Mouse (Mus musculus) splenic B cell, adult 2 months (primary cell): ENCODE measurements around the gene Sept1.
"Not testable (repeated sequence)": the region's sequence is repeated elsewhere in the genome, so short reads cannot be mapped to it uniquely, and the experiment has no call there.

ENCODE experiments used
- DNase-seq: peaks from one replicate; pipeline ENCODE4 v3.0.0-alpha.2; 2011; ENCODE audit warnings: low read depth, low spot score
- H3K27me3 ChIP-seq: 2 replicates; pipeline ENCODE4 v1.6.1; 2012; ENCODE audit warnings: mild to moderate bottlenecking, low read length, moderate library complexity, mixed read lengths; ENCODE audit not compliant: control insufficient read depth, poor library complexity, insufficient read depth, severe bottlenecking
- H3K36me3 ChIP-seq: 2 replicates; pipeline ENCODE4 v1.6.1; 2012; ENCODE audit warnings: mild to moderate bottlenecking, low read length, moderate library complexity, mixed read lengths; ENCODE audit not compliant: control insufficient read depth, poor library complexity, insufficient read depth, severe bottlenecking

The Sept1 gene

DNA sequence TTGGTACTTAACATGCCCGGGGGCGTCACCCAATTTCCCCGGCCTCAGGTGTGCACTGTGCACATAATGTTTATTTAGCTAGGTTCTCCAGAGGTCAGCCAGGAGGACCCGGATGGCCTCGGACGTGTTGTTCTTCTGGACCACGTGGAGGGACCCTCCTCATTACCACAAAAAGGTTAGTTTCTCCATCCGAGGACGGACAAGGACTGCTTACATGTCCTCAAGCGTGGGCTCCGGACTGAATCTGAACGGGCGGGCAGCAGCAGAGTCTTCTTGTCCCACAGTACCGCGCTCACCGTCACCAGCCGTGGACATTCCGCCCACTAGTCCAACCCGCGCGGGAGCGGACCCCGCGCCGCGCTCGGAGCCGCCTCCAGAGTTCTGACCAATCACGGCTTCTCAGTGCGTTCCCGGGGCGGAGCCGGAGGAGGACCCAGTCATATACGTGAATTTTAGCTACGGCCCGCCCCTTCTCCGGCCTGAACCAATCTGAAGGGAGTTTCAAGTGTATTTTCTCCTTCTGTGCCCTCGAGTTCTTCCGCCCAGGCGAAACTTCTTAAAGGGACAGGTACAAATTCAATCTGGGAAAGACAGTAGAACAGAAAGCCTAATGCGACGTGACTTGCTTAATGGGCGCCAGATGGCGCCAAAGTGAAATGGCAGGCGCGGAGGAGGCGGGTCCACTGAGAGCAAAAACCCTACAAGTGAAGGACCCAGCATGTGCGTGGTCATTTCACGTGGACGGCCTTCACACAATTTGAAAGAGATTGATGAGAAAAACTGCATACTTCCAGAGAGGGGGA lies 27.6 kb upstream of the Sept1 start, which contains the start of gene Dctpp1:
Gene Dctpp1 (minus strand): TSS at position 401 of the 803 bp plus-strand sequence.
- peak; percentile 98 for DNase-seq
- Histone ChIP-seq H3K36me3 (no peaks in the 10 kb centered on the region), H3K27me3 (no peaks in the 10 kb centered on the region)

DNA sequence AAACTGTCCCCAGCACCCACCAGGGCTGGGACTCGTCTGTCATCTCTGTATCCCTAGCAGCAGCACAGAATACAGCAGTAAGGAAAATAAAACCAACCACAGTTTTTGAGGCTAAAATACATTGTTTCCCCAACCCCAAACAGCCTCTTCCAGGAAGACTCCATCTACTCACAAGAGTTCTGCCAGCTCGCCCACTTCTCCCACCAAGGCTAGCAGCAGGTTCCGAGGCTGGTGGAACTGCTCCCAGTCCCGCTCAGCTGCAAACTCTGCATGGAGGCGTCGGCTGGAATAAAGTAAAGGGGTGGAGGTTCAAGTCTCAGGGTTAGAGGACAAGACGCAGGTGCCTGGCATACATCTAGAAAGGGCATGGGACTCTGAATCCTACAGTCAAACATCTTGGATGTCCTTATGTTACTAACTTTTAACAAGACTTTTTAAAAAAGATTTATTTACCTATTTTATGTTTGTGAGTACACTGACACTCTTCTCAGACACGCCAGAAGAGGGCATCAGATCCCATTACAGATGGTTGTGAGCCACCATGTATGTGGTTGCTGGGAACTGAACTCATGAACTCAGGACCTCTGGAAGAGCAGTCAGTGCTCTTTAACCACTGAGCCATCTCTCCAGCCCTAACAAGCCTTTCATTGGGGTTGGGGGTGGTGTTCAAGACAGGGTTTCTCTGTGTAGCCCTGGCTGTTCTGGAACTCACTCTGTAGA lies 26.4 kb upstream of the Sept1 start:
- H3K27me3 ChIP-seq, result no peaks in the 10 kb centered on the region
- H3K36me3 ChIP-seq, result no peaks in the 10 kb centered on the region
- no peak for DNase-seq

DNA sequence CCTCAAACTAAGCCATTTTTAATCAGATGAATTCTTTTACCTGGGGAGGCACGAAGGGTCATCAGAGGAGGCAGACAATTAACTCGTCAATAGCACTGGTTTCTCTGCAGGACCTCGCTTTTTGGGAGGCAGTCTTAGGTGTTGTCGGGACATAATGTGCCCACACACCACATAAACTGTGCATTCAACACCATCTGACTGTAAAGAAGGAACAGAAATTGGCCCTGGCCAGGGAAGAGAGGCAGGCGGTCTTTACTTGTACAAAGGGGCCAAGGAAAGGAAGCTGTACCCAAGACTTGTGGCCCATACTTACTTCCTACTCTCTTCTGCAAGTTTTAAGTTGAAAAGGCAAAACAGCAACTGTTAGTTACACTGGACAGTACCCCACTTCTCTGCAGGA lies 23.6 kb upstream of the Sept1 start:
- DNase-seq, result no peak
- Histone ChIP-seq H3K36me3 (no peaks in the 10 kb centered on the region), H3K27me3 (no peaks in the 10 kb centered on the region)

DNA sequence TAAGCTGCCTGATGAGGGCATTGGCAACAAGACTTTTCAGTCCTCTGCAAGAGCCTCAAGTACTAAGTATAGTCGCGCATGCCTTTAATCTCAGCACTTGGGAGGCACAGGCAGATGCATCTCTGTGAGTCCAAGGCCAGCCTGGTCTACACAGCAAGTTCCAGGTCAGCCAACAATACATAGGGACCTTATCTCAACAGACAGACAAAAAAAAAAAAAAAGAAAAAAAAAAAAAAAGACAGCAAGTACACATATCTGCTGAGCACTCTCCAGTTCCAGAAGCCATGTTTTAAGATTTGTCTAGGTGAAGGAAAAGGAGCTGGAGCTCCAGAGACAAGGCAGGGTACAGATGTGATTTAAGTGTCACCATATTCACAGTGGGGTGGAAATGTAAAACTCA lies 23.0 kb upstream of the Sept1 start:
- no peaks in the 10 kb centered on the region for H3K36me3 ChIP-seq
- H3K27me3 ChIP-seq, result no peaks in the 10 kb centered on the region
- no peak for DNase-seq

DNA sequence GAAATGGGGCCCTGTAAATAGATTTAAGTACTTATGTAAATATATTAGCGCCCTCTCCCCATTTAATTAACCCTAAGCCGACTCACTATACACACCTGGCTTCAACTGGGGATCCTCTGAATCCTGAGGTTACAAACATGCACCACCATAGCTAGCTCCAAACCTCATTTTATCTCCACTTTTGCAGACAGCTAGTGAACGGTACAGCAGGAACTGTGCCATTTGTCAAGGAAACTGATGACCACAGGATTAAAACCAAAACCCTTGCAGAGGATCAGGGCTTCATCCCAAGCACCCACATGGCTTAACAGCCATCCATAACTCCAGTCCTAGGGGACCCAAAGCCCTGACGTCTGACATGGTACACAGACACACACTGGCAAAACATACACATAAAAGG lies 22.1 kb upstream of the Sept1 start:
- no peaks in the 10 kb centered on the region for H3K27me3 ChIP-seq
- H3K36me3 ChIP-seq, result no peaks in the 10 kb centered on the region
- DNase-seq, result no peak

DNA sequence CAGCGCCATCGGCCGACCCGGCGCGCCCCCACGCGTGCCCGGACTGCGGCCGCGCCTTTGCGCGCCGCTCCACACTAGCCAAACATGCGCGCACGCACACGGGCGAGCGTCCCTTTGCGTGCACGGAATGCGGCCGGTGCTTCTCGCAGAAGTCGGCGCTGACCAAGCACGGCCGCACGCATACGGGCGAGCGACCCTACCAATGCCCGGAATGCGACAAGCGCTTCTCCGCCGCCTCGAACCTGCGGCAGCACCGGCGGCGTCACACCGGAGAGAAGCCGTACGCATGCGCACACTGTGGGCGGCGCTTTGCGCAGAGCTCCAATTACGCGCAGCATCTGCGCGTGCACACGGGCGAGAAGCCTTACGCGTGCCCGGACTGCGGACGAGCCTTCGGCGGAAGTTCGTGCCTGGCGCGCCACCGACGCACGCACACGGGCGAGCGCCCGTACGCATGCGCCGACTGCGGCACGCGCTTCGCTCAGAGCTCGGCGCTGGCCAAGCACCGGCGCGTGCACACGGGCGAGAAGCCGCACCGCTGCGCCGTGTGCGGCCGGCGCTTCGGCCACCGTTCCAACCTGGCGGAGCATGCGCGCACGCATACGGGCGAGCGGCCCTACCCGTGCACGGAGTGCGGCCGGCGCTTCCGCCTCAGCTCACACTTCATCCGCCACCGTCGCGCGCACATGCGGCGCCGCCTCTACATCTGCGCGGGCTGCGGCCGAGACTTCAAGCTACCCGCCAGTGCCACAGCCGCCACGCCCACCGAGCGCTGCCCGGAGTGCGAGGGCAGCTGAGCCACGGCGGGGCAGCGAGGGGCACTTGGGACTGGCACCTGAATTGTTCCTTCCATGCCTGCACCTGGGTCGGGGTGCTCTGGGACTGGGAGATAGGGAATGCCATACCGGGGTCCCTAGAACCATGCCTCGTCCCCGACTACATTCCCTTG lies 21.2 kb upstream of the Sept1 start:
- DNase-seq, result peak; percentile 99
- Histone ChIP-seq H3K36me3 (no peaks in the 10 kb centered on the region), H3K27me3 (no peaks in the 10 kb centered on the region)

DNA sequence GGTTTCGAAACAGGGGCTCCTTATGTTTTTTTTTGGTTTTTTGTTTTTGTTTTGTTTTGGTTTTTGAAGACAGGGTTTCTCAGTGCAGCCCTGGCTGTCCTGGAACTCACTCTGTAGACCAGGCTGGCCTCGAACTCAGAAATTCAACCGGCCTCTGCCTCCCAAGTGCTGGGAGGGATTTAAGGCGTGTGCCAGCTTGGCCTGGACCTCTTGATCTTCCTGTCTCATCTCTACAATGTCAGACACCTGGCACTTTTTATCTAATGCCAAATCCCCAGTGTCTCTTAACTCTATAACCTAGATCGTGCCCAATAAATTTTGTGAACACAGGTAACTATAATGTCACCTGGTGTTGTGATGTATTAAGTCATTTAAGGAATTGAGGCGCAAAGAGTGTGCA lies 20.4 kb upstream of the Sept1 start:
- H3K27me3 ChIP-seq, result no peaks in the 10 kb centered on the region
- no peaks in the 10 kb centered on the region for H3K36me3 ChIP-seq
- no peak for DNase-seq

DNA sequence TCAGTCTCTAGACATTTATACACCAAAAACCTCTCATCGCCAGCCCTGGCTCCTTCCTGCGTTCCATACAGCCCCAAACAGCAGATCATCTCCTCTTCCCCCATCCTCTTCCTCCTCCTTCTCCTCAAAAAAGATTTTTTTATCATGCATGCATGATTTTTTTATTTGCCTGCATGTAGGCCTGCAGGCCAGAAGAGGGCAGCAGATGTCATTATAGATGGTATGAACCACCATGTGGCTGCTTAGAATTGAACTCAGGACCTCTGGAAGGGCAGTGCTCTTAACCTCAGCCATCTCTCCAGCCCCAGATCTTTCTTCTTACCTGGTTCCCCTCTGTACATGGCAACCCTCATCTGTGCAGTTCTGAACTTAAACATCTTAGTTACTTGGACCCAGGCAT lies 19.5 kb upstream of the Sept1 start:
- DNase-seq, result peak; percentile 69
- Histone ChIP-seq H3K27me3 (no peaks in the 10 kb centered on the region), H3K36me3 (no peaks in the 10 kb centered on the region)

DNA sequence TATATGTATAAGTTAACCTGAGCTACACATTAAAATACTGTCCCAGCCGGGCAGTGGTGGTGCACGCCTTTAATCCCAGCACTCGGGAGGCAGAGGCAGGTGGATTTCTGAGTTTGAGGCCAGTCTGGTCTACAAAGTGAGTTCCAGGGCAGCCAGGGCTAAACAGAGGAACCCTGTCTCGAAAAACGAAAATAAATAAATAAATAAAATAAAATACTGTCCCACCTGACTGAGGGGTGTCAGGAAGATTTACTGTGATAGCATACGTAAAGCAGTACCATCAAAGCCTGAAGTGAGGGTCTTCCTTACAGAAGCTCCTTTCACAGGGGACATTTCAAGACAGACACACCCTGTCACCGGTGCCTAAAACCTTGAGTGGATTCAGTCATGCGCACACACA lies 17.6 kb upstream of the Sept1 start:
- H3K36me3 ChIP-seq, DNase-seq, H3K27me3 ChIP-seq: not testable (repeated sequence)

DNA sequence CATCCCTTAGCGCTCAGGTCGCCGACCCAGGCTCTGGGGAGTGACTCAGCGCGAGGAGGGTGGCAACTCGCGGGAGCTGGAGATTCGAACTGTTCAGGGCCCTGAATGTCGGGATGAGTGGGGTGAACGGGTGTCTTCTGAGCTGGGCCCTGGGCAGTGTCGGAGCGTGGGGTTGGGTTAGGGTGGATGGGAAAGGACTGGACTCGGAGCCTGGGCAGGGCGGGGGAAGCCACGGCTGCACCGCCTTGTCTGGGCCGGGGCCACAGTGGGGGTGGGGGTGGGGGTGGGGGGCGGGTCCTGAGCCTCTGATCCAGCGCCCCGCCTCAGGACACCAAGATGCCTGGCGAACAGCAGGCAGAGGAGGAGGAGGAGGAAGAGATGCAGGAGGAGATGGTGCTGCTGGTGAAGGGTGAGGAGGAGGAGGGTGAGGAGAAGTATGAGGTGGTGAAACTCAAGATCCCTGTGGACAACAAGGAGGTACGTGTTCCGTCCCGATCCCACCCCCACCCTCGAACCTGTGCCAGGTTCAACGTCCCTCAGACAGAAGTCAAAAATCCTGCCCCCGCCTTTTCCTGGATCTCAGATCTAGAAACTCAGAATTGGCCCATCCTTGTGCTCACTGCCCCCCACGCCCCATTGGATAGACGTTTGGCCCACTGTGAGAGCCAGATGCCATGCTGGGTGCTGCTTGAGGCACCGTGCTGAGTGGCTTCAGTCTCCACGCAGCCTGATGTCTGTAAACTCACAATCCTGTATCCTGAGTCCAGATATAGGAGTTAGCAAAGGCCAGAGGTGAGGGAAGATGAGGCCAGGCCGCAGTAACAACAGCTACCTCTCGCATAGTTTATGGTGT lies 12.0 kb upstream of the Sept1 start:
- DNase-seq, result no peak
- Histone ChIP-seq H3K36me3 (0 out of 2 replicates have a peak, but pooled peaks cover 1% of the 10 kb centered on the region), H3K27me3 (no peaks in the 10 kb centered on the region)

DNA sequence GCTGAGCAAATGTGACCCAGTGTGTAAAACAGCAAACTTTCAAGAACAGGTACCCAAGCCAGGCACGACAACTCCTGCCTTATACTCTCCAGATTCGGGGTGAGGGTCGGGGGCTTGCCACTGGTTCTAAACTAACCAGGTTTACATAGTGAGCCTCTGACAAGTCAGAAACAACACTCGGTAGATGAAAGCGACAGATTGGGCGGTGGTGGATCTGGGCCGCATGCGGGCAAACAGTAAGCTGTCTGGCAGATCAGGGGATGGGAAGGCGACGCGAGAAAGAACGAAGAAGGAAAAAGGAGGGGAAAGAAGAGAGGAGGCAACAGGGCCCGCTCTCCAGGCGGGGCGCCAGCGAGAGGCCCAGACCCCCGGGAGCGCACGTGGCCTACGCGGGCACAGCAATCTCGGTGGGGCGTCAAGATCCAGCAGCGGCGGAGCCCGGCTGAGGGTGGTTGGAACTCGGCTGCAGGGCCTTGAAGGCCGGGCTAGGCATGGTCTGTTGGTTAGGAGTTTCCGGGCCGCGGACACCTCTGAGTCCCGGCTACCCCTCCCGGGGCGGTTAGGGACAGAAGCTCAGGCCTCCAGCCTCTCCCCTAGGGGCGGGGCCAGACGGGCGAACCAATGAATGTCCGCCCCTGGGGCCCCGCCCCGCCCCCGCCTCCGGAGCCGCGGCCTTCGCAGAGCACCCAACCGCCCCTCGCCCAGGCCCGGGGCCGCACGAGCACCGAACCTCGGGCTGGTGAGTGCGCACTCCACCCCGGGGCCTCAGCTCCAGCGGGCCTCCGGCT lies 11.1 kb upstream of the Sept1 start, which contains the start of gene Zfp771:
Gene Zfp771 (plus strand): TSS at position 405 of the 788 bp plus-strand sequence.
- H3K36me3 ChIP-seq, result 0 out of 2 replicates have a peak, but pooled peaks cover 2% of the 10 kb centered on the region
- no peaks in the 10 kb centered on the region for H3K27me3 ChIP-seq
- DNase-seq, result peak; percentile 91

DNA sequence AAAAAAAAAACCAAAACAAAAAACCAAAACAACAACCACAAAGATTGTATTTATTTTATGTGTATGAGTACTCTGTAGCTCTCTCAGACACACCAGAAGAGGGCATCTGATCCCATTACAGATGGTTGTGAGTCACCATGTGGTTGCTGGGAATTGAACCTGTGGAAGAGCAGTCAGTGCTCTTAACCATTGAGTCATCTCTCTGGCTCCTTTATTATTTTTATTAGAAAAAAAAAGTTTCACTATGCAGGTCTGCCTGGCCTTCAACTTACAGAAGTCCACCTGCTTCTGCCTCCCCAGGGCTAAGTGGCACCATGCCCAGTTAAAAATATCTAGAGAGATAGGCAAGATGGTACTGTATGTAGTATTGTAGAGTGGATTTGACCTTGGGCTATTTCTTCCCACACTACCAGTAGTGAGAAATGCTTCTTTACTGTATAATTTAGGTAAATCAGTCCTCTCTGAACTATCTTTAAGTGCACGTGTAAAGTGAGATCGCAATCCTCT lies 10.5 kb upstream of the Sept1 start:
- Histone ChIP-seq H3K36me3 (0 out of 2 replicates have a peak, but pooled peaks cover 4% of the 10 kb centered on the region), H3K27me3 (no peaks in the 10 kb centered on the region)
- DNase-seq, result no peak

DNA sequence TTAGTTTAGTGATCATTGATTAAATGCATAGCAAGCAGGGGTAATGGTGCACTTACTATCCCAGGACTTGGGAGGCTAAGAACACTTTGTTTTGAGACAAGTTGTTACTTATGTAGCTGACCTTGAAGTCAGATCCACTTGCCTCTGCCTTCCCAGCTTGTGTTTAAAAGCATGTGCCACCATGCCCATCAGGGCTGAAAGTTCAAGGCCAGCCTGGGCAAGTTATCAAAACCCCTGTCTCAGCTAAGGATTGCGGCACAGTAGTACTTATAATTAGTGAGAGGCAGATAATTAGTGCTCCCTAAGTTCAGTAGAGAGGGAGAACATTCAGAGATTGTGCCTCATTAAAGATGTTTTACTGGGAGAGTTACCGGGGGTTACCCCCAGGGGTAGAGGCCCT lies 1.8 kb upstream of the Sept1 start:
- Histone ChIP-seq H3K27me3 (no peaks in the 10 kb centered on the region), H3K36me3 (peaks cover 17% of the 10 kb centered on the region)
- DNase-seq, result no peak
